Mouse (Mus musculus): ENCODE measurements around the gene Pigb. TPM values are rescaled to one million over a fixed set of nuclear protein-coding genes. Genes with fewer than 3 reads are reported as not detected.

The Pigb gene
- polyA plus RNA-seq, 1 experiment, result 17.5 TPM

- Histone ChIP-seq H3K4me3 (ENCODE audit: insufficient read depth, low read length) (no peak overlapping the region), H3K4me1 (ENCODE audit: control insufficient read depth, insufficient read depth, low read length) (peaks cover 3% of the 10 kb centered on the region; the same call in 1 of the 2 replicates), H3K27ac (ENCODE audit: insufficient read depth, low read length) (no peak overlapping the region)
- no peak for TF ChIP-seq POLR2A (IDR thresholded peaks at IDR 0.05; ENCODE audit: low read depth, low read length)
- no peak for TF ChIP-seq CTCF (IDR thresholded peaks at IDR 0.05; ENCODE audit: borderline replicate concordance, insufficient read depth, low read length)
These were observed 8.7 kb upstream of the Pigb start for GRCm38 (mm10) chr9:73048927-73049326.

- peaks cover 3% of the 10 kb centered on the region; the same call in 1 of the 2 replicates for H3K4me1 ChIP-seq (ENCODE audit: control insufficient read depth, insufficient read depth, low read length)
- TF ChIP-seq POLR2A (IDR thresholded peaks at IDR 0.05; ENCODE audit: low read depth, low read length) (no peak), CTCF (IDR thresholded peaks at IDR 0.05; ENCODE audit: borderline replicate concordance, insufficient read depth, low read length) (no peak)
- H3K27ac ChIP-seq (ENCODE audit: insufficient read depth, low read length), result no peak overlapping the region
- H3K4me3 ChIP-seq (ENCODE audit: insufficient read depth, low read length), result no peak overlapping the region
These were observed 7.7 kb upstream of the Pigb start for GRCm38 (mm10) chr9:73047906-73048305.

- H3K4me1 ChIP-seq (ENCODE audit: control insufficient read depth, insufficient read depth, low read length), result peaks cover 3% of the 10 kb centered on the region; the same call in 1 of the 2 replicates
- TF ChIP-seq POLR2A (IDR thresholded peaks at IDR 0.05; ENCODE audit: low read depth, low read length) (no peak), CTCF (IDR thresholded peaks at IDR 0.05; ENCODE audit: borderline replicate concordance, insufficient read depth, low read length) (no peak)
- H3K27ac ChIP-seq (ENCODE audit: insufficient read depth, low read length), result no peak overlapping the region
- no peak overlapping the region for H3K4me3 ChIP-seq (ENCODE audit: insufficient read depth, low read length)
These were observed 5.5 kb upstream of the Pigb start for GRCm38 (mm10) chr9:73045711-73046110.

- TF ChIP-seq POLR2A (IDR thresholded peaks at IDR 0.05; ENCODE audit: low read depth, low read length) (no peak), CTCF (IDR thresholded peaks at IDR 0.05; ENCODE audit: borderline replicate concordance, insufficient read depth, low read length) (no peak)
- H3K27ac ChIP-seq (ENCODE audit: insufficient read depth, low read length), result no peak overlapping the region
- H3K4me3 ChIP-seq (ENCODE audit: insufficient read depth, low read length), result peak overlapping the region; percentile 35
- H3K4me1 ChIP-seq (ENCODE audit: control insufficient read depth, insufficient read depth, low read length), result peaks cover 5% of the 10 kb centered on the region; the same call in 1 of the 2 replicates
These were observed 5.0 kb upstream of the Pigb start for GRCm38 (mm10) chr9:73045204-73045603.

- TF ChIP-seq POLR2A (IDR thresholded peaks at IDR 0.05; ENCODE audit: low read depth, low read length), result 0 out of 2 replicates have a peak, but pooled peaks have one; percentile 26
- peak; percentile 73 for TF ChIP-seq CTCF (IDR thresholded peaks at IDR 0.05; ENCODE audit: borderline replicate concordance, insufficient read depth, low read length)
- H3K27ac ChIP-seq (ENCODE audit: insufficient read depth, low read length), result no peak within 1 kb of the TSS
These were observed 4.2 kb upstream of the Pigb start, which contains the start of gene Rab27a for GRCm38 (mm10) chr9:73044146-73045079. Gene Rab27a (plus strand): TSS chr9:73044854.

GRCm38 (mm10) chr9:73039222-73039945, 794 bp downstream of the Pigb start:
- TF ChIP-seq CTCF (IDR thresholded peaks at IDR 0.05; ENCODE audit: borderline replicate concordance, insufficient read depth, low read length), result no peak
- TF ChIP-seq POLR2A (IDR thresholded peaks at IDR 0.05; ENCODE audit: low read depth, low read length), result peak; percentile 75
- H3K4me3 ChIP-seq (ENCODE audit: insufficient read depth, low read length), result peak overlapping the region; percentile 97
- peak overlapping the region; percentile 58; the same call in 1 of the 2 replicates for H3K27ac ChIP-seq (ENCODE audit: insufficient read depth, low read length)
- peaks cover 3% of the 10 kb centered on the region; the same call in 1 of the 2 replicates for H3K4me1 ChIP-seq (ENCODE audit: control insufficient read depth, insufficient read depth, low read length)

More at GRCm38 (mm10) chr9:73044146-73045079, 4.2 kb upstream of the Pigb start, which contains the start of gene Rab27a:
- Histone ChIP-seq H3K4me3 (ENCODE audit: insufficient read depth, low read length) (peak within 1 kb of the TSS; percentile 35), H3K4me1 (ENCODE audit: control insufficient read depth, insufficient read depth, low read length) (peaks cover 5% of the 10 kb centered on the region; the same call in 1 of the 2 replicates)

- TF ChIP-seq CTCF (IDR thresholded peaks at IDR 0.05; ENCODE audit: borderline replicate concordance, insufficient read depth, low read length) (no peak), POLR2A (IDR thresholded peaks at IDR 0.05; ENCODE audit: low read depth, low read length) (no peak)
- no peak overlapping the region for H3K4me3 ChIP-seq (ENCODE audit: insufficient read depth, low read length)
These were observed 6.8 kb downstream of the Pigb start for GRCm38 (mm10) chr9:73033406-73033805.

GRCm38 (mm10) chr9:73031421-73031820, 8.8 kb downstream of the Pigb start:
- no peak overlapping the region for H3K4me3 ChIP-seq (ENCODE audit: insufficient read depth, low read length)
- H3K27ac ChIP-seq (ENCODE audit: insufficient read depth, low read length), result no peak overlapping the region
- TF ChIP-seq CTCF (IDR thresholded peaks at IDR 0.05; ENCODE audit: borderline replicate concordance, insufficient read depth, low read length) (no peak), POLR2A (IDR thresholded peaks at IDR 0.05; ENCODE audit: low read depth, low read length) (no peak)
- no peaks in the 10 kb centered on the region for H3K4me1 ChIP-seq (ENCODE audit: control insufficient read depth, insufficient read depth, low read length)

More at GRCm38 (mm10) chr9:73033406-73033805, 6.8 kb downstream of the Pigb start:
- no peaks in the 10 kb centered on the region for H3K4me1 ChIP-seq (ENCODE audit: control insufficient read depth, insufficient read depth, low read length)
- no peak overlapping the region for H3K27ac ChIP-seq (ENCODE audit: insufficient read depth, low read length)

GRCm38 (mm10) chr9:73030443-73030842, 9.7 kb downstream of the Pigb start:
- TF ChIP-seq POLR2A (IDR thresholded peaks at IDR 0.05; ENCODE audit: low read depth, low read length) (no peak), CTCF (IDR thresholded peaks at IDR 0.05; ENCODE audit: borderline replicate concordance, insufficient read depth, low read length) (no peak)
- H3K27ac ChIP-seq (ENCODE audit: insufficient read depth, low read length), result no peak overlapping the region
- H3K4me3 ChIP-seq (ENCODE audit: insufficient read depth, low read length), result no peak overlapping the region
- H3K4me1 ChIP-seq (ENCODE audit: control insufficient read depth, insufficient read depth, low read length), result no peaks in the 10 kb centered on the region

Data from embryonic fibroblast, embryonic 13.5 days (primary cell).